Mouse (Mus musculus) c-Kit-positive CD71-negative TER-119-negative erythroid progenitor cells, embryonic 14.5 days (primary cell): ENCODE results near the gene Shisal2b.

ENCODE experiments used
- DNase-seq: peaks from one replicate; pipeline ENCODE4 v3.0.0-alpha.2; 2013; ENCODE audit warnings: low read depth

The Shisal2b gene

GRCm38 (mm10) chr13:104816635-104817571 lies 46.8 kb downstream of the Shisal2b start, which contains the start of gene Cwc27:
Cwc27 (minus strand) TSS chr13:104817142.
- DNase-seq = peak; percentile 79

DNA sequence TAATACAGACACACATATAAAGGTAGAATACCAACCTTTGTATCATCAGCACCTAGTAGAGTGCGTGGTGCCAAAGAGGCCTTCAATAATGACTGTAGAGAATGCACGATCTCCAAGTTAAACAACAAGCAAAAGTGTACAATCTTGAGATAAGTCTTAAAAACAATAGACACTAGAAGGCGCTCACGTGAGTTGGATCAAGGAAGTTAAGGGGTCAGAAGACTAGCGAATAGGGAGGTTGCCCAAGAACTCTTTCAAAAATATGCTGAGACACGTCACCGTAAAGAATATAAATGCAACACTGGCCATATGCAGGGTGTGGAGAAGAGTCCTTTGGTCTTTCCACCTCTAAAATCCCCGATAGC lies 47.4 kb downstream of the Shisal2b start:
- DNase-seq = peak; percentile 41

DNA sequence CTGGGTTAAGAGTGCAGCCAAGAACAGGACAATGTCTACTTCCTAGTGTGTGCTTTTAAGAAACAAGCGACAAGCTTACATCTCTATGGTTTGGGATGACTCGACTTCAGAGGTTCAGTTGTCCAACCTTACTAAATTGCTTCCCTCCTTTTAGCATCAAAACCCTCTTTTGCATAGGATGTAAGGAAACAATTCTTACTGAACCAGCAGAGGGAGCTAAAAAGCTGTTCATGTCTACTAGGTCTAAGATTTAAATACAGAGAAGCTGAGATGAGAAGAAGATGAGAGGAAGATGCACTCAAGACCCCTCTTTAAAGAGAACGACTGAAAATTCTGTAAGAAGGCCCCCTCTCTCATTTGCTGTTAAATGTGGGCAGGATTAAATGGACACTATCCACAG lies 58.0 kb downstream of the Shisal2b start:
- DNase-seq = peak; percentile 41

- no peak for DNase-seq
Observed at GRCm38 (mm10) chr13:104799566-104800182, 64.0 kb downstream of the Shisal2b start.

DNA sequence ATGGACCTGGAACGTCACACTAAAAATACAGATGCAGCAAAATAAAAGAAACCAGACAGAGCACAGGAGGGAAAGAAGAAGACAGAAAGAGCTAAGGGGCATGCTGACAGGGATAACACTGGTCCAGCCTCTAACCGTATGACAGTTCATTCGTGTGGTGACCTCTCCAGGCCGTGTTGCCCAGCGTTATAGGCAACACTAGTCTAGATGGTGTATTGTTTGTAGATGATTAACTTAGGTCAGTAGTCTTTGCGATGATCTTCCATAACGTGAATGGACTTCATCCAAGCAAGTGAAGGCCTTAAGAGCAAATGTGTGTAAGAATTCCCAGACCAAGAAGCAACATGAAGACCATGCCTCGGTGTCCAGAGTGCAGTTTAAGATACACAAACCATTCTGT lies 64.6 kb downstream of the Shisal2b start:
- DNase-seq = no peak
